Mouse (Mus musculus) B cell, adult 62 days (primary cell): ENCODE data around the gene Nipal4. TPM values are rescaled to one million over a fixed set of nuclear protein-coding genes. Genes with fewer than 3 reads are reported as not detected.

ENCODE experiments used
- total RNA-seq: library from RNA; stranded (reverse); gene quantifications from 4 replicates; pipeline ENCODE4 v1.2.4, GENCODE M21; 2023

The Nipal4 gene
- total RNA-seq, result 0.72 to 1.9 TPM (median 1.6 TPM) in 4 replicates

GRCm38 (mm10) chr11:46165866-46166585 is at the start of gene Nipal4:
Nipal4 (minus strand) TSS chr11:46166508.

Other genes with a start within 250 kb of the Nipal4 start
- gene Lsm11, start 221.6 kb downstream of the Nipal4 start, total RNA-seq, result 3.9 to 4.9 TPM (median 4.8 TPM) in 4 replicates
- 5.5 to 10.0 TPM (median 7.5 TPM) in 4 replicates for gene Thg1l, start 211.0 kb downstream of the Nipal4 start, total RNA-seq
- not detected in 4 replicates for gene Sox30, start 186.2 kb downstream of the Nipal4 start, total RNA-seq
- gene Gm12166, start 114.2 kb downstream of the Nipal4 start, total RNA-seq, result 1.6 to 4.9 TPM (median 3.9 TPM) in 4 replicates
- 72.1 to 80.5 TPM (median 74.4 TPM) in 4 replicates for gene Adam19, start 110.5 kb downstream of the Nipal4 start, total RNA-seq
- not detected in 4 replicates for gene Fndc9, start 69.0 kb upstream of the Nipal4 start, total RNA-seq
- 174 to 195 TPM (median 181 TPM) in 4 replicates for gene Cyfip2, start 146.4 kb upstream of the Nipal4 start, total RNA-seq
- 1.4 to 1.8 TPM (median 1.5 TPM) in 4 replicates for gene Itk, start 223.0 kb upstream of the Nipal4 start, total RNA-seq
- gene Fam71b, start 230.1 kb upstream of the Nipal4 start, total RNA-seq, result not detected in 4 replicates